Mouse (Mus musculus) G1E (cell line): ENCODE data around the gene Eif2s2.

Experiments used
- CTCF ChIP-seq: IDR thresholded peaks from 2 replicates; pipeline ENCODE4 v1.5.1; 2012; ENCODE audit warnings: low read depth, low read length, inconsistent platforms, mixed read lengths
- POLR2AphosphoS5 ChIP-seq: IDR thresholded peaks from 2 replicates; pipeline ENCODE4 v1.6.1; 2012; ENCODE audit warnings: low read depth, low read length, inconsistent platforms; ENCODE audit not compliant: insufficient replicate concordance
- TAL1 ChIP-seq: conservative IDR thresholded peaks from 2 replicates; pipeline ENCODE4 v1.6.1; 2012; ENCODE audit warnings: low read depth, low read length, inconsistent platforms, mixed read lengths

DNA sequence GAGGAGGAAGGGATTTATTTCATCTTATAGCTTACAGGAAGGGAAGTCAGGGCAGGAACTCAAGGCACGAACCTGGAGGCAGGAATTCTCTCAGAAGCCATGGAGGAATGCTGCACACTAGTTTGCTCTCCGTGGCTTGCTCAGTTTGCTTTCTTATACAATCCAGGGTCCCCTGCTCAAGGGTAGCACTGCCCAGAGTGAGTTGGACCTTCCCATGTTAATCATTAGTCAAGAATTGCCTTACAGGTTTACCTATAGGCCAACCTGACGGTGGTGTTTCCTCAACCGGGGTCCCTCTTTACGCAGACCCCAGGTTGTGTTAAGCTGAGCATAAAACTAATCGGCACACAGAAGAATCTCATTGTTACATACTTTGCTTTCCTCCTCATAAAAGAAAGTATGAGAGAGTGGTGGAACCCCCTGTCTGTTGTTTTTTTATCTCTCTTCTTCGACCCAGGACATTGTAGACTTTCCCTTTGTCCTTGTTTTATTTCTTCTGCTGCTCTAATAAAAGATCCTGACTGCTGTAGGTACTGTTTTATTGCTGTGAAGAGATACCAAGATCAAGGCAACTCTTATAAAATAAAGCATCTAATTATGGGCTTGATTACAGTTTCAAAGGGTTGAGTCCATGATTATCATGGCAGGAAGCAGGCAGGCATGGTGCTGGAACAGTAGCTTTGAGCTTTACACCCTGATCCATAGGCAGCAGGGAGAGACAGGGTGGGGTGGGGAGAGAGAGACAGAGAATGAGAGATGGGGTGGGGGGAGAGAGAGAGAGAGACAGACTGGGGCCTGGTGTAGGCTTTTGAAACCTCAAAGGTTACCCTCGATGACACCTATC lies 45.0 kb upstream of the Eif2s2 start:
- TF ChIP-seq CTCF (no peak), TAL1 (no peak), POLR2AphosphoS5 (no peak)
